Mouse (Mus musculus) 3134 (cell line): Measurements from ENCODE around the gene Pex6.

Source experiments
- DNase-seq: peaks from one replicate; pipeline ENCODE4 v3.0.0-alpha.2; 2011; ENCODE audit warnings: low spot score; ENCODE audit not compliant: insufficient read length; ENCODE audit errors: extremely low read depth

Gene Pex6

DNA sequence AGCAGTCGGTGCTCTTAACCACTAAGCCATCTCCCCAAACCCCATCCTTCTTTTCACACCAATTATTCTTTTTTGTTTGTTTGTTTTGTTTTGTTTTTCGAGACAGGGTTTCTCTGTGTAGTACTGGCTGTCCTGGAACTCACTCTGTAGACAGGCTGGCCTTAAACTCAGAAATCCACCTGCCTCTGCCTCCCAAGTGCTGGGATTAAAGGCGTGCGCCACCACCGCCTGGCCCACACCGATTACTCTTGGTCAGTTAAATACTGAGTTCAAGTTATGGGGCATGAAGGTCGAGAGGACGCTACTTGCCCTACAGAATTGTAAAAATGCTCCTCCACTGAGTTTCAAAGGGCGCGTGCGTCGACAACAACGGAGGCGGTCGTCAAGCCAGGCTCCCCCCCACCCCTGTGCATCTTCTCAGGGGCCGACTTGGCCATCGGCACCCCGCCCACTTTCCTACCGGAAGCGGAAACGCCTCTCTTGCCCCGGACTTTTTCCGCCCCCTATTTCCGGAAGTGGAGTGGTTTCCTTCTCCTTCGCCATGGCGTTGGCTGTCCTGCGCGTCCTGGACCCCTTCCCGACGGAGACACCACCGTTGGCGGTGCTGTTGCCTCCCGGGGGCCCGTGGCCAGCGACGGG lies at the start of gene Pex6:
Gene Pex6, plus strand, starts transcription at position 505 of the 639 bp plus-strand sequence.
- peak; percentile 85 for DNase-seq

GRCm38 (mm10) chr17:46661981-46662380 lies 49.3 kb upstream of the Pex6 start:
- no peak for DNase-seq

DNA sequence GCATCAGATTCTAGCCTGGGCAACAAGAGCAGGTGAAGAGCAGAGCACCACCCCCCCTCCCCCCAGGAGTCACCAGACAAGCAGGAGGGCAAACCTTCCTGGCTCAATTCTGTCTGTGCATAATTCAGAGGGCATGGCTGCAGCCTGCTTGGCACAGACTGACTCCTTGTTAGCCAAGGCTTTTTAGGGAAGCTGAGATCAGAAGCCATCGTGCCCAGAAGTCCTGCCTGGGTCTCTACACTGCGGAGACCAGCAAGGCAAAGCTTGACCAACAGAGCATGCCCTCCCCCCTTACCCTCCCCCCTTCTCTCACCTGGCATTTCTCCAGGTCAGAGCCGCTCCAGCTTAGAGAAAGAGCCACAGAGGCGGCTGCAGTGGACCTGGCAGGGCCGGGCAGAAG lies 48.5 kb upstream of the Pex6 start:
- no peak for DNase-seq

GRCm38 (mm10) chr17:46667712-46668111 lies 43.6 kb upstream of the Pex6 start:
- no peak for DNase-seq

- no peak for DNase-seq
Measured at GRCm38 (mm10) chr17:46669911-46670310, 41.4 kb upstream of the Pex6 start.

GRCm38 (mm10) chr17:46673850-46674529 lies 37.3 kb upstream of the Pex6 start, which contains the start of gene Rrp36:
Rrp36 (minus strand) TSS chr17:46674352.
- peak; percentile 94 for DNase-seq

- DNase-seq: no peak
Measured at GRCm38 (mm10) chr17:46674530-46675283, 36.6 kb upstream of the Pex6 start.

GRCm38 (mm10) chr17:46678416-46678815 lies 32.8 kb upstream of the Pex6 start, which contains the start of gene Mea1:
Mea1 (plus strand) TSS chr17:46678793.
- DNase-seq: no peak

- no peak for DNase-seq
Measured at GRCm38 (mm10) chr17:46678911-46679310, 32.4 kb upstream of the Pex6 start.

- DNase-seq: no peak
Measured at GRCm38 (mm10) chr17:46679843-46680759, 31.2 kb upstream of the Pex6 start.

- DNase-seq: peak; percentile 99
Measured at GRCm38 (mm10) chr17:46680760-46681373, 30.4 kb upstream of the Pex6 start, which contains the start of gene Klhdc3. Klhdc3 (minus strand) TSS chr17:46680914.

GRCm38 (mm10) chr17:46681466-46682118 lies 29.7 kb upstream of the Pex6 start:
- DNase-seq: no peak

- DNase-seq: no peak
Measured at GRCm38 (mm10) chr17:46682654-46683389, 28.4 kb upstream of the Pex6 start.

GRCm38 (mm10) chr17:46685913-46686312 lies 25.4 kb upstream of the Pex6 start:
- DNase-seq: no peak

DNA sequence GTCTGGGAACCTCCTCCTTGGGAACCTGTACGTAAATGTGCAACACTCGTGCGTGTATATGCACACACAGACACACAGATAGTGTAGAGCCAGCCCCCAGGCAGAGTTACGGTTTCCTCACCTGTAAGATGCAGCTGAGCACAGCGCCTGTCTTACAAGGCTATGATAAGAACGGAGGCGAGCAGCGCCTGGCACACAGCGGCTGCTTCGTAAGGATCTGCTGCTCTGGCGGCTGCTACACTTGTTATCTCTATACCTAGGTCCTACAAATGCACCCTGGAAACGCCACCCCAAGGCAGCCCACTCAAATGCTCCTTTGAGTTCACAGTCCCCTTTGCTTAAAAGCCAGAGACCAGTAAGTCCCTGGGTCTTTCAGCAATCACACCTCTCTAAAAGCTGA lies 20.6 kb upstream of the Pex6 start:
- no peak for DNase-seq

- peak; percentile 73 for DNase-seq
Measured at GRCm38 (mm10) chr17:46691390-46691789, 19.9 kb upstream of the Pex6 start.

GRCm38 (mm10) chr17:46694517-46695063 lies 16.7 kb upstream of the Pex6 start:
- DNase-seq: no peak

GRCm38 (mm10) chr17:46698515-46698914 lies 12.7 kb upstream of the Pex6 start:
- peak; percentile 63 for DNase-seq
